Mouse (Mus musculus): Measurements from ENCODE around the gene Gtpbp1.

The Gtpbp1 gene

DNA sequence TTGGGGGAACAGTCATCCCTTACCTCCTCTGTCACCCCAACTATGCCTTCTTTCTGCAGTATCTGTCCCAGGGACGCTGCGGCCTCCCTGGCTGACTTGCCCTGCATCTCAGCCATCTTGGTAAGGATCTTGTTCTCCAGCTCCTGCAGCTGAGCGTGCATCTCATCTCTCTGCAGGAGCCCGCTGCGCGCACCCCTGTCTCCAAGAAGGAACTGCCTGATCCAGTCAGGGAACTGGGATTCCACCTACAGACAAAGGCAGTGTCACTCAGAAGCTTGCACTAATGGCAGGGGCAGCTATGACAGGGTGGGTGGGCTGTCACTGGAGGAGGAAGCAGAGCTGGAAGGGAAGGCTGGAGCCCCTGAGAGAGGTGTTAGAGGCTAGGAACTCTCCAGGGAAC lies 37.2 kb downstream of the Gtpbp1 start:
- no peak for DNase-seq

DNA sequence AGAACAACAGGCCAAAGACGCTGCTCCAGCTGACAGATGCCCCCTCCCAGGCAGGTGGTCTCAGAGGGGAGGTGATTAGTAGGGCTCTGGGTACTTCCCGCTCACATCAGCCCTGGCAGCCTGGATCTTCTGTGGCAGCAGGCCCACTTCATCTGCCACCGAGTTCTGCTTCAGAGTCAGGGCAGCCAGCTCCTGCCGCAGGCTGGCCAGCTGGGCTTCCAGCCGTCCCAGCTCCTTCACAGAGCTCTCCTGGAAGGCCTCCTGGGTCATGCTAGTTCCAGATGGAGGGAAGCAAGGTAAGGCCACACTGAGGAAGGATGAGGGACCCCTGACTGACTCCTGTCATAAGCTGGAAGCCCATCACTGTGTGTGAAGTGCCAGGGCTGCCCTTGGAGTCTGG lies 37.7 kb downstream of the Gtpbp1 start:
- DNase-seq: no peak

DNA sequence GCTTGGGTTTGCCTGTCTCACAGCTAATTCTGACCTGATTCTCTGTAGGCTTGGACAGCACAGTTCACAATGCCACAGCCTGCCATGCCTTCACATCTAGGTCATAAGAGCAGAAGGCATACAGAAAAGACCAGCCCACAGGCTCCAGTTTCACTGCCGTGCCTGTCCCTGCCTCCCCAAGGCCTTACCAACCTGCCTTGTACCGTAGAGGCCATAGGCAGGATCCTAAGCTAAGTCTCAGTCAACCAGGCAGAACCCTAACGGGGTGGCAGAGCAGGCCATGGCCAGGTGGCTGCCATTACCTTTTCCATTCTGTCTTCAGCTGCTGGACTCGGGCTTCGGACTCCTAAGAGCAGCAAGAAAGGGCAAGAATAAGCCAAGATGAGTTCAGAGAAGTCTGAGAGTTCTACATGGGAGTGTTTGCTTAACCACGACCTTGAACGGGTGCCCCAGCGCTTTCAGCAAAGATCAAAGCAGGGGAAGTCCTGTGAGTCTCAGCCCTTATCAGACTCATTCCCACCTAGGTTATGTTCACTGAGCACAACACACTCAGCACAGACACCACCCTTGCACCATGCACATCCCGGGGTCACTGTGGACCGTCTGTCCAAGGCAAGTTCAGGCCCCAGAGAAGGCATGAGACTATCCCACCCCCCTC lies 38.2 kb downstream of the Gtpbp1 start:
- no peak for DNase-seq

DNA sequence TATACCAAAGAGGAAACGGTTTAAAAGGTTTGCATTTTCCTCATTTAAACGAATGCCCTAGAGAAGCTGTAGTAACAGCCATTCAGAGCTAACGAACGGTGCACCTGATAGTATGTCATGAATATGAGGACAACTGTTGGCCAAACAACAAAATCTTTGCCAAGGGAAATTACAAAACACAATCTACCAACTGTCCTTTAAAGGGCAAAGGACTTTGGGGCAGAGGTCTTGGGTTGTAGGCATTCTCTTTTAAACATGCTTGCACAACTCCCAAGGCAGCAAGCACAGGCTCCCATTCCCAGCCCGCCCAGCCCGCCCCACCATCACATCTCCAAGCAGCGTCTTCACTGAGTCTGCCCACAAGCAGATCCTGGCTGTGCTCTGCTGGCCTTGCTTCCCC lies 40.9 kb downstream of the Gtpbp1 start:
- DNase-seq: no peak

DNA sequence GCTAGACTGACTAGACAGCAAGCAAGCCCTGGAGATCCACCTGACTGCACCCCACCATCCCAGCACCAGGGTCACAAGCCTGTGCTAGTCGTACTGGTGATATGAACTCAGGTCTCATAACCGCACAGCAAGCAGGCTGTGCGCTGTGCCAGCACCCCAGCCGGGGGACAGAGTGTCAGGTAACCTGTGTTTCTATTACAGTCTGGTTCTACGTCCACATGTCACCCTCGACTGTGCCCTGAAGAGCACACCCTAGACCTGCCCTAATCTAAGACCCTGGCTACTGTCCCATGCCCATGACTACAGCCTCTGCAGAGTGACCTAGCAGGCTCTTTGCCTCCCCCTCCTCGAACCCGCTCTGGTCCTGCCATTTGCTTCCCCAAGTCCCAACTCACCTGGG lies 42.5 kb downstream of the Gtpbp1 start:
- DNase-seq: no peak

- DNase-seq: no peak
Observed at GRCm38 (mm10) chr15:79733640-79734039, 43.0 kb downstream of the Gtpbp1 start.

GRCm38 (mm10) chr15:79734311-79734710 lies 43.7 kb downstream of the Gtpbp1 start:
- no peak for DNase-seq

GRCm38 (mm10) chr15:79740739-79741138 lies 50.1 kb downstream of the Gtpbp1 start:
- no peak for DNase-seq

GRCm38 (mm10) chr15:79741173-79741858 lies 50.7 kb downstream of the Gtpbp1 start:
- DNase-seq: no peak

GRCm38 (mm10) chr15:79741921-79742705 lies 51.5 kb downstream of the Gtpbp1 start, which contains the start of gene Sun2:
Gene Sun2, minus strand, starts transcription at chr15:79742536.
- peak; percentile 94 for DNase-seq

DNA sequence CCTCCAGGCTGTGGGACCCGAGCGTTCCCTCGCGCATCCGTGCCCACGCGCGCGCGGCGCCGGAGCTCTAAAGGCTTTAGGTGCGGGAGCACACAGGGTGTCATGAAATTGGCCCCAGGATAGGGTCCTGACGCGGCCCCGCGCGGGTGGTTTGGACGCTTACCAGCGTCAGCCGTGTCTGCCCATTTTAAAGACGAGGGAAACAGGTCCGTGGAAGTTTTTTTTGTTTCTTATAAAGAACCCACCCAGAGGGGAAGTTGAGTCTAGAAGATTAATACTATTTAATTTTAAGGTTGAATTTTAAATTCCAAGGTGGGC lies 52.0 kb downstream of the Gtpbp1 start:
- DNase-seq: no peak

DNA sequence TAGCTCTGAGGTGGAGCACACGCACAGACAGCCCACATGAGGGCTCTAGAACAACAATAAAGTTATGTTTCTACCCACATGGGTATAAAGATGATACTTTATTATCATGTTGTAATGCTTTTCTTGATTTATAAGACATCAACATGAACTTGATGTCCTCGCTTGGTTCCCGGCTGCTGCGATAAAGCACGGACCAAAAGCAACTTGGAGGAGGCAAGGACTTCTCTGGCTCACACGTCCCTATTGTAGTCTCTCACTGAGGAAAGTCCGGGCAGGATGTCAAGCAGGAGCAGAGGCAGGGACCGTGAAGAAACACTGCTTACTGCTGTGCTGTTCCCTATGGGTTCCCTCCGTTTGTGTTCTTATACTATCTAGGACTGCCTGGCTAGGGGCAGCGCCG lies 53.4 kb downstream of the Gtpbp1 start:
- no peak for DNase-seq

DNA sequence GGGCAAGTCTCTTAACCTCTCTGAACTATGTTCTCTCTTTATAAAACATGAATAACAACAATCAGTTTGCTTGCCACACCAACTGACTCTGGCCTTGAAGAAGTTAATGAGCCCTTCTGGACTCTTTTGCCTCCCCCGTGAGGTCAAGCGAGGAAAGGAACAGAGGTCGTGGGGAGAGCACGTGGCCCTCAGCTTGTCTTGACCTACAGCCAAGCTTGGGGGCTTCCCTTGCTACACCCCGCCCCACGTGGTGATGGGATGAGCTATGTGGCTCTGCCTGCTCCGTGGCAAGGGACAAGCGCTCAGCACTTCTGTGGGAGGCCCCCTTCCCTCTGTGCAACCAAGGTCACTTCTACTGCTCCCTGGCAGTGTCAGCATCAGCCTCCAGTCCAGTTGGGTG lies 54.1 kb downstream of the Gtpbp1 start:
- no peak for DNase-seq

GRCm38 (mm10) chr15:79745312-79745711 lies 54.7 kb downstream of the Gtpbp1 start:
- DNase-seq: no peak

GRCm38 (mm10) chr15:79745883-79746282 lies 55.2 kb downstream of the Gtpbp1 start:
- DNase-seq: no peak

DNA sequence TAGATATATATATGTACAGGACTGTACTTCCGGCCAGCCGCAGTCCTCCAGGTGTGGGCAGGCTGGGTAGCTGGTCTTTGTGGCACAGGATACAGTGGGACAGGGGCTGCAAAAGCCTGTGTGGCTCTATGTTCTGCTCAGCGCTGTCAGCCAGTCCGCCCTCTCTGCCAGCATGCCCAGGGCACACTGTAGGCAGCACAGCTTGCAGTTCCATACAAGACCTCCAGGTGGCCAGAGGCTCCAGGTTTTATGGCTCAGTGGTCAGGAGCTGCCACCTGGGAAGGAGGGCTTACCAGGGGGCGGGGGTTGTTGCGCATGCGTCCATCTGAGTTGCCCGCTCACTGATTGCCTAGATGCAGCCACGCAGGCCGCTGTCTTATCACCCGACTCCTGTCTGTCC lies 57.4 kb downstream of the Gtpbp1 start:
- no peak for DNase-seq

DNA sequence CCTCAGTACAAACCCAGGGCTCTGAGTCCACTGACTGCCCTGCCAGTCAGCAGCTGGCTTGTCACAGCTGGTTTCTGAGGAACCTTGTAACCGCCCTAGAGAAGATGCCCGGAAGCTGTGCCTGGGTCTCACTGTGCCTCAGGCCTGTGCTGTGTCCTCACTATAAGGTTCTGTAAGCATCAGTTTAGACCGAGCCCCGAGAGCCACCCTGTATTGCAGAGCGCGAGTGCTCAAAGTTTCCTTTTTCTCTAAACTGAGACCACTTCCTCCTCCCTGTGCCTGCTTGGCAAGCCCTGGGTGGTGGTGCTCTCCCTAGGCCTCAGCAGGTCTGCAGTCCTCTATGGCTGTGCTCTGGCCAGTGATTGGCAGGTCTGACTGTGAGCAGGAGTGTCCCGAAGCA lies 58.5 kb downstream of the Gtpbp1 start:
- DNase-seq: no peak

DNA sequence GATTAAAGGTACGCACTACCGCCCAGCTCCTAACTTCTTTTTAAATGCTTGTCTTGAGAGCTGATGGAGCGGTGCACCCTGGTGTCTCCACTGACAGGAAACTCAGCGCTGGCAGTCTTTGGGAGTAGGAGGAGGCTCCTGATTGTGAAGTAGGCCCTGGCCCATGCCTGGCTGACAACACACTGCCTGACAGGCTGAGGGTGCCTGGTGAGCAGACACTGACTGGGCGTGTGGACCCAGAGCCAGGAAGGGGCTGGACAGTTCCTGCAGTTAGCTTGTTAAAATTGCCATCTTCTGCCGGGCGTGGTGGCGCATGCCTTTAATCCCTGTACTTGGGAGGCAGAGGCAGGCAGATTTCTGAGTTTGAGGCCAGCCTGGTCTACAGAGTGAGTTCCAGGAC lies 59.6 kb downstream of the Gtpbp1 start:
- no peak for DNase-seq

GRCm38 (mm10) chr15:79751772-79752171 lies 61.1 kb downstream of the Gtpbp1 start:
- no peak for DNase-seq

GRCm38 (mm10) chr15:79752742-79753419 lies 62.2 kb downstream of the Gtpbp1 start:
- peak; percentile 80 for DNase-seq

DNA sequence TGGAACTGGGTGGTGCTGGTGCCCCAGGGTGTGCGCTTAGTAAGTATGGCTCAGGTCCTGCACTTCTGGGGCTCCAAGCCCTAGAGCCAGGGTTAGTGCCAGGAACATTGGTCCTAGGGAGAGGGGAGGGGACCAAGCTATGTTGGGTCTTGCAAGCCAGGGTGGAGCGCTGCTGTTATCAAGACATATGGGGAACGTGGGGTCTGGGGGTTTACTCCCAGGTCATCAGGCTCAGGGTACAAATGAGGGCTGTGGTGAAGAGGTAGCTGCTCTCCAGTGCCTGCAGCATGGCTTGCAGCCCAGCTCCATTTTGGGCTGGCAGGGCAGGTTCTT lies 62.7 kb downstream of the Gtpbp1 start:
- DNase-seq: no peak

GRCm38 (mm10) chr15:79753873-79754272 lies 63.2 kb downstream of the Gtpbp1 start:
- no peak for DNase-seq

DNA sequence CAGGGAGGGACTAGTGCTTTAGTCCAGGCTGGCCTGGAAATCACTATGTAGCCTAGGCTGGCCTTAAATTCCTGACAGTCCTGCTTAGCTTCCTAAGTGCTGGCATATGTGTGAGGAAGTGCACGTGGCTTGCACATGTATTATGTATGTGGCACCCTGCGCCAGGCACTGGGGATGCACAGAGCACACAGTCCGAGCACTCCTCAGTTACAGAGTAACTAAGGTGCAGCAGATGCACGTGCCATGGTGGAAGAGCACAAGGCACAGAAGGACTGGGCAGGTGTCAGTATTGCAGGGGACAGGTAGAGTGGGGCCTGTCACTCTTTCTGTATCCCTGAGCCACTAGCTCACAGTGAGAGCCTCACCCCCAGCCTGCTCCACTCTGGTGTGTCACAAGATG lies 64.5 kb downstream of the Gtpbp1 start:
- no peak for DNase-seq

Data from cerebellum, adult 11-12 months (tissue).